Mouse (Mus musculus) hindbrain, embryonic 10.5 days (tissue): Measurements from ENCODE around the gene Srgn. TPM values are rescaled to one million over a fixed set of nuclear protein-coding genes. Genes with fewer than 3 reads are reported as not detected.

Experiments
- DNase-seq: peaks from one replicate; pipeline ENCODE4 v3.0.0-alpha.2; 2017; ENCODE audit warnings: low spot score
- H3K27ac ChIP-seq: fragments of 300-500 bp; sonication (generic); 2 replicates; pipeline ENCODE4 v1.5.1; 2016; ENCODE audit warnings: mild to moderate bottlenecking, moderate library complexity
- H3K27me3 ChIP-seq: fragments of 300-500 bp; sonication (generic); 2 replicates; pipeline ENCODE4 v1.6.1; 2016; ENCODE audit warnings: mild to moderate bottlenecking; ENCODE audit not compliant: poor library complexity, insufficient read depth, severe bottlenecking
- H3K36me3 ChIP-seq: fragments of 300-500 bp; sonication (generic); 2 replicates; pipeline ENCODE4 v1.6.1; 2016; ENCODE audit warnings: mild to moderate bottlenecking, moderate library complexity
- H3K4me1 ChIP-seq: fragments of 300-500 bp; sonication (generic); replicated peaks from 2 replicates; pipeline ENCODE4 v1.6.1; 2016; ENCODE audit warnings: mild to moderate bottlenecking
- H3K4me3 ChIP-seq: fragments of 300-500 bp; sonication (generic); 2 replicates; pipeline ENCODE4 v1.5.1; 2016; ENCODE audit warnings: mild to moderate bottlenecking, moderate library complexity
- H3K9me3 ChIP-seq: fragments of 300-500 bp; sonication (generic); 2 replicates; pipeline ENCODE4 v1.6.1; 2016; ENCODE audit warnings: mild to moderate bottlenecking, moderate library complexity
- WGBS: fragments of 180-500 bp; shearing (Covaris S2); methylation state at CpG from one replicate; pipeline ENCODE4 v1.1.7; 2016; 5-methylcytosine and 5-hydroxymethylcytosine counted together
- polyA plus RNA-seq: library from polyadenylated mRNA; unstranded; fragments of >200 nt; fragmentation: Nextera tagmentation; extraction: Ambion mirVana; gene quantifications from 2 replicates; pipeline ENCODE4 v1.2.1, GENCODE M21; 2016

The Srgn gene
- 3.6 and 3.7 TPM in 2 replicates for polyA plus RNA-seq

GRCm38 (mm10) chr10:62527351-62527750 lies at the start of gene Srgn:
Gene Srgn, minus strand, starts transcription at chr10:62527451.
- Histone ChIP-seq H3K4me3 (no peak within 1 kb of the TSS), H3K27ac (no peak within 1 kb of the TSS), H3K27me3 (no peaks in the 10 kb centered on the region), H3K4me1 (no peaks in the 10 kb centered on the region), H3K9me3 (no peaks in the 10 kb centered on the region), H3K36me3 (no peaks in the 10 kb centered on the region)
- WGBS = 90% methylated on average over 14 of the region's 14 CpGs
- no peak for DNase-seq

- Histone ChIP-seq H3K4me3 (no peak overlapping the region), H3K9me3 (no peaks in the 10 kb centered on the region), H3K27ac (no peak overlapping the region), H3K27me3 (no peaks in the 10 kb centered on the region), H3K4me1 (peaks cover 20% of the 10 kb centered on the region), H3K36me3 (peaks cover 62% of the 10 kb centered on the region)
- 90% methylated on average over 13 of the region's 13 CpGs for WGBS
- no peak for DNase-seq
Observed at GRCm38 (mm10) chr10:62575001-62575400, 47.8 kb upstream of the Srgn start.

- 96% methylated on average over 7 of the region's 7 CpGs for WGBS
- H3K9me3 ChIP-seq = no peaks in the 10 kb centered on the region
- H3K27me3 ChIP-seq = no peaks in the 10 kb centered on the region
- peaks cover 93% of the 10 kb centered on the region for H3K36me3 ChIP-seq
- no peak for DNase-seq
- H3K4me1 ChIP-seq = no peaks in the 10 kb centered on the region
- no peak overlapping the region for H3K4me3 ChIP-seq
- no peak overlapping the region for H3K27ac ChIP-seq
Observed at GRCm38 (mm10) chr10:62570126-62570871, 43.0 kb upstream of the Srgn start.

GRCm38 (mm10) chr10:62568861-62569260 lies 41.6 kb upstream of the Srgn start:
- WGBS = 95% methylated on average over 4 of the region's 4 CpGs

GRCm38 (mm10) chr10:62557736-62558135 lies 30.5 kb upstream of the Srgn start:
- DNase-seq = peak; percentile 15
- WGBS = 89% methylated on average over 1 of the region's 1 CpGs
- Histone ChIP-seq H3K4me3 (no peak overlapping the region), H3K27ac (no peak overlapping the region), H3K9me3 (no peaks in the 10 kb centered on the region), H3K27me3 (no peaks in the 10 kb centered on the region), H3K36me3 (peaks cover 70% of the 10 kb centered on the region), H3K4me1 (no peaks in the 10 kb centered on the region)

More at GRCm38 (mm10) chr10:62568861-62569260, 41.6 kb upstream of the Srgn start:
- H3K9me3 ChIP-seq = no peaks in the 10 kb centered on the region
- H3K27ac ChIP-seq = no peak overlapping the region
- no peaks in the 10 kb centered on the region for H3K27me3 ChIP-seq
- H3K36me3 ChIP-seq = peaks cover 93% of the 10 kb centered on the region
- H3K4me1 ChIP-seq = no peaks in the 10 kb centered on the region
- no peak overlapping the region for H3K4me3 ChIP-seq
- DNase-seq = no peak

GRCm38 (mm10) chr10:62556558-62556901 lies 29.3 kb upstream of the Srgn start:
- no peaks in the 10 kb centered on the region for H3K9me3 ChIP-seq
- no peak for DNase-seq
- no peaks in the 10 kb centered on the region for H3K27me3 ChIP-seq
- H3K4me1 ChIP-seq = no peaks in the 10 kb centered on the region
- no peak overlapping the region for H3K27ac ChIP-seq
- H3K4me3 ChIP-seq = no peak overlapping the region
- peaks cover 58% of the 10 kb centered on the region for H3K36me3 ChIP-seq
- 90% methylated on average over 6 of the region's 6 CpGs for WGBS

GRCm38 (mm10) chr10:62555705-62556557 lies 28.7 kb upstream of the Srgn start:
- Histone ChIP-seq H3K27ac (no peak overlapping the region), H3K4me1 (no peaks in the 10 kb centered on the region), H3K27me3 (no peaks in the 10 kb centered on the region), H3K4me3 (no peak overlapping the region), H3K9me3 (no peaks in the 10 kb centered on the region), H3K36me3 (peaks cover 53% of the 10 kb centered on the region)
- WGBS = 79% methylated on average over 11 of the region's 11 CpGs
- no peak for DNase-seq

- Histone ChIP-seq H3K27me3 (no peaks in the 10 kb centered on the region), H3K36me3 (peaks cover 30% of the 10 kb centered on the region), H3K4me3 (no peak overlapping the region), H3K4me1 (peaks cover 3% of the 10 kb centered on the region; the same call in 1 of the 2 replicates), H3K27ac (no peak overlapping the region), H3K9me3 (no peaks in the 10 kb centered on the region)
- no peak for DNase-seq
- WGBS = 83% methylated on average over 12 of the region's 12 CpGs
Observed at GRCm38 (mm10) chr10:62553611-62554091, 26.4 kb upstream of the Srgn start.

GRCm38 (mm10) chr10:62550787-62551300 lies 23.6 kb upstream of the Srgn start:
- no peaks in the 10 kb centered on the region for H3K27me3 ChIP-seq
- H3K4me3 ChIP-seq = no peak overlapping the region
- H3K27ac ChIP-seq = no peak overlapping the region
- peaks cover 3% of the 10 kb centered on the region; the same call in 1 of the 2 replicates for H3K4me1 ChIP-seq
- no peaks in the 10 kb centered on the region for H3K9me3 ChIP-seq
- DNase-seq = no peak
- WGBS = 84% methylated on average over 7 of the region's 7 CpGs
- H3K36me3 ChIP-seq = peaks cover 2% of the 10 kb centered on the region; the same call in 1 of the 2 replicates

- no peaks in the 10 kb centered on the region for H3K36me3 ChIP-seq
- no peak overlapping the region for H3K27ac ChIP-seq
- no peaks in the 10 kb centered on the region for H3K27me3 ChIP-seq
- H3K9me3 ChIP-seq = no peaks in the 10 kb centered on the region
- peaks cover 3% of the 10 kb centered on the region; the same call in 1 of the 2 replicates for H3K4me1 ChIP-seq
- 31% methylated on average over 15 of the region's 16 CpGs for WGBS
- no peak overlapping the region for H3K4me3 ChIP-seq
- DNase-seq = peak; percentile 72
Observed at GRCm38 (mm10) chr10:62549523-62550166, 22.4 kb upstream of the Srgn start.

- 87% methylated on average over 10 of the region's 10 CpGs for WGBS
- Histone ChIP-seq H3K4me1 (peaks cover 3% of the 10 kb centered on the region; the same call in 1 of the 2 replicates), H3K36me3 (no peaks in the 10 kb centered on the region), H3K4me3 (no peak overlapping the region), H3K9me3 (no peaks in the 10 kb centered on the region), H3K27ac (no peak overlapping the region), H3K27me3 (no peaks in the 10 kb centered on the region)
- no peak for DNase-seq
Observed at GRCm38 (mm10) chr10:62546441-62546840, 19.2 kb upstream of the Srgn start.

- H3K4me3 ChIP-seq = no peak overlapping the region
- no peaks in the 10 kb centered on the region for H3K9me3 ChIP-seq
- DNase-seq = no peak
- H3K27ac ChIP-seq = no peak overlapping the region
- no peaks in the 10 kb centered on the region for H3K36me3 ChIP-seq
- H3K27me3 ChIP-seq = no peaks in the 10 kb centered on the region
- peaks cover 3% of the 10 kb centered on the region; the same call in 1 of the 2 replicates for H3K4me1 ChIP-seq
Observed at GRCm38 (mm10) chr10:62545759-62546158, 18.5 kb upstream of the Srgn start.
